ENCODE assay signal across 24 mouse cellular contexts in the genomic region with DNA sequence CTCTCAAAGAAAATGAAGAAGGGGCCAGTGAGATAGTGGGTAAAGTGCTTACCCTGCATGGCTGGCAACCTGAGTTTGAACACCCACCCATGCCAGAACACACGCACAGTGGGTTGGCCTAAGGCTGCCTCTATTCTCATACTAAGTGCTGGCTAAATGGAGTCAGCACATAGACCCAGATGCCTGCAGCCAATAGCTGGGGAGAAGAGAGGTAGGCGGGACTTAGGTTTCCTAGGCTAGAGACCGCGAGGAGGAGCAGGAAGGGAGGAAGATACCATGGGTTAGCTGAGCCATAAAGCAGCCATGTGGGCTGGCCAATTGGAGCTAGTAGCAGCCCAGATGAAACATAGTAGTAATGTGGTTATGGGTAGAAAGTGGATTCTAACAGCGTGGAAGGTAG. TPM values are rescaled to one million over a fixed set of nuclear protein-coding genes. Genes with fewer than 3 reads are reported as not detected.
A peak's percentile ranks its signal among the peaks of the same experiment; 100 is the strongest.
DNase-seq lines count a peak whose midpoint lies in the region; ATAC-seq and TF ChIP-seq lines count a peak whose summit lies in the region.
"Had no signal": no experiment of that assay in that cellular context is flagged by ENCODE, and none has a peak within 500 bp of the region (broad histone marks: within the 10 kb centered on the region; RNA-seq: fewer than 3 reads in every experiment).

No protein-coding gene starts in this region.

- DNase-seq in liver, result peak; percentile 57
- DNase-seq in liver, postnatal 0 days, result no peak
- peak; percentile 5 for DNase-seq in MN1 (ENCODE audit: low spot score)
- no peak for DNase-seq in kidney, postnatal 25 days
- no peak for DNase-seq in adrenal gland, adult (ENCODE audit: inconsistent age in 2 of 2, low spot score in 1 of 2)
- DNase-seq: adrenal gland, postnatal 36 days; B cell, adult 2 months; cerebellum, adult 11 months; cerebellum, adult 9-11 months; gastrocnemius, postnatal 14 days; kidney, postnatal 4 days; lung, adult 2 months; lung, postnatal 14 days; right cerebral cortex, adult 18-20 months had no signal

- H3K27me3 ChIP-seq in liver, postnatal 0 days (ENCODE audit: insufficient read depth, low read length), result no peaks in the 10 kb centered on the region
- no peaks in the 10 kb centered on the region for H3K27me3 ChIP-seq in liver, embryonic 12.5 days (replicated peaks)
- H3K27me3 ChIP-seq: limb, embryonic 13.5 days; midbrain, embryonic 12.5 days; neural tube, embryonic 15.5 days had no signal

- H3K27ac ChIP-seq in liver, postnatal 0 days (ENCODE audit: low read depth), result no peak overlapping the region
- H3K27ac ChIP-seq in liver, embryonic 12.5 days, result peak overlapping the region; percentile 43; the same call in 1 of the 2 replicates
- H3K27ac ChIP-seq: embryonic facial prominence, embryonic 10.5 days; hindbrain, embryonic 10.5 days; hindbrain, postnatal 0 days; limb, embryonic 13.5 days; midbrain, embryonic 12.5 days; neural tube, embryonic 15.5 days had no signal

- no peak for ATAC-seq in liver, postnatal 0 days
- ATAC-seq in liver, embryonic 12.5 days, result peak; percentile 44
- ATAC-seq in megakaryocyte-erythroid progenitor cell, adult 5-6 weeks (replicated peaks; ENCODE audit: low FRiP score, low TSS enrichment, poor library complexity, severe bottlenecking), result no peak
- ATAC-seq: forebrain, embryonic 16.5 days; hindbrain, postnatal 0 days; intestine, postnatal 0 days had no signal

- H3K4me3 ChIP-seq in liver, postnatal 0 days (ENCODE audit: low read depth, low read length), result no peak overlapping the region
- H3K4me3 ChIP-seq in liver, embryonic 12.5 days, result 0 out of 2 replicates have a peak overlapping the region, but pooled peaks have one; percentile 12
- H3K4me3 ChIP-seq: embryonic facial prominence, embryonic 10.5 days; hindbrain, embryonic 10.5 days; limb, embryonic 13.5 days; midbrain, embryonic 12.5 days; neural tube, embryonic 15.5 days had no signal

- no peak for TF ChIP-seq CTCF in liver, postnatal 0 days (IDR thresholded peaks at IDR 0.05; ENCODE audit: low read depth)

- no peak overlapping the region for H3K9ac ChIP-seq in liver, postnatal 0 days (replicated peaks)
- H3K9ac ChIP-seq in liver, embryonic 12.5 days, result no peak overlapping the region
- H3K9ac ChIP-seq: limb, embryonic 13.5 days; midbrain, embryonic 12.5 days; neural tube, embryonic 15.5 days had no signal

- no peaks in the 10 kb centered on the region for H3K36me3 ChIP-seq in liver, postnatal 0 days (replicated peaks; ENCODE audit: insufficient read depth, low read length)
- H3K36me3 ChIP-seq in liver, embryonic 12.5 days, result peaks cover 9% of the 10 kb centered on the region; the same call in 1 of the 2 replicates
- H3K36me3 ChIP-seq: hindbrain, embryonic 10.5 days; midbrain, embryonic 12.5 days; neural tube, embryonic 15.5 days had no signal

- H3K4me1 ChIP-seq in liver, postnatal 0 days (ENCODE audit: insufficient read depth), result peaks cover 25% of the 10 kb centered on the region
- peaks cover 43% of the 10 kb centered on the region for H3K4me1 ChIP-seq in liver, embryonic 12.5 days

- H3K9me3 ChIP-seq in liver, postnatal 0 days (ENCODE audit: low read length), result no peaks in the 10 kb centered on the region
- no peaks in the 10 kb centered on the region for H3K9me3 ChIP-seq in liver, embryonic 12.5 days (replicated peaks)
- H3K9me3 ChIP-seq: embryonic facial prominence, embryonic 10.5 days; hindbrain, embryonic 10.5 days; limb, embryonic 13.5 days; midbrain, embryonic 12.5 days; neural tube, embryonic 15.5 days had no signal

- no peak for TF ChIP-seq EP300 in liver, postnatal 0 days (IDR thresholded peaks at IDR 0.05; ENCODE audit: low read depth)

- 72% methylated on average over 5 of the region's 5 CpGs for WGBS in liver, postnatal 0 days (ENCODE audit: insufficient replicate concordance)
- 53% methylated on average over 5 of the region's 5 CpGs for WGBS in liver, embryonic 12.5 days (ENCODE audit: insufficient replicate concordance)

- no peak overlapping the region for H3K4me2 ChIP-seq in liver, postnatal 0 days (ENCODE audit: low read depth, low read length)
- H3K4me2 ChIP-seq in liver, embryonic 12.5 days, result peak overlapping the region; percentile 85
- H3K4me2 ChIP-seq: limb, embryonic 13.5 days; midbrain, embryonic 12.5 days; neural tube, embryonic 15.5 days had no signal

RNA-seq across cellular contexts. Expression of a gene that starts 2.4 kb away (rescaled TPM):
- polyA plus RNA-seq in liver, postnatal 0 days (2015; fragmentation: Nextera tagmentation; extraction: Ambion mirVana), result 6.9 and 7.6 TPM in 2 replicates
- 22.4 and 23.0 TPM in 2 replicates for polyA plus RNA-seq in liver, embryonic 12.5 days (2016; fragmentation: Nextera tagmentation; extraction: Ambion mirVana)
- total RNA-seq in megakaryocyte-erythroid progenitor cell, adult 5-6 weeks (2014; fragmentation: Nextera tagmentation), result 7.2 and 8.0 TPM in 2 replicates
- 5.9 and 6.1 TPM in 2 replicates for total RNA-seq in megakaryocyte-erythroid progenitor cell, adult 5-6 weeks (2017)

RNA-seq across cellular contexts. Expression of a gene that starts 3.4 kb away (rescaled TPM):
- 5.7 and 6.2 TPM in 2 replicates for polyA plus RNA-seq in liver, postnatal 0 days (2015; fragmentation: Nextera tagmentation; extraction: Ambion mirVana)
- polyA plus RNA-seq in liver, embryonic 12.5 days (2016; fragmentation: Nextera tagmentation; extraction: Ambion mirVana), result 7.1 and 7.8 TPM in 2 replicates
- 2.1 and 5.3 TPM in 2 replicates for total RNA-seq in megakaryocyte-erythroid progenitor cell, adult 5-6 weeks (2014; fragmentation: Nextera tagmentation)
- total RNA-seq in megakaryocyte-erythroid progenitor cell, adult 5-6 weeks (2017), result 1.2 and 5.1 TPM in 2 replicates

Comparison
In these comparisons a context has a peak if more than half of its experiments do, and no peak if none do; other contexts are left out.
1. DNase-seq: peak in liver (single experiment) and MN1 (single experiment); none in liver, postnatal 0 days (single experiment), kidney, postnatal 25 days (0 of 2) and adrenal gland, adult (0 of 2).